Mouse (Mus musculus) adrenal gland, adult 18-20 months (tissue): Measurements from ENCODE around the gene Olfr639. TPM values are rescaled to one million over a fixed set of nuclear protein-coding genes. Genes with fewer than 3 reads are reported as not detected.
"Not testable (repeated sequence)": the region's sequence is repeated elsewhere in the genome, so short reads cannot be mapped to it uniquely, and the experiment has no call there.

Experiments used
- DNase-seq, 2 experiments: peaks; one replicate each; pipeline ENCODE4 v3.0.0; 2021 to 2022; ENCODE audit warnings: low spot score in 2 of 2
- long read RNA-seq, 2 experiments: library from polyadenylated mRNA; stranded (forward); transcript quantifications; one replicate each; pipeline ENCODE4 v2.0.0; 2021
- total RNA-seq, 2 experiments: library from RNA; stranded (reverse); gene quantifications; 1 replicate in 1 of 2; 2 replicates in 1 of 2; pipeline ENCODE4 v1.2.3; 2021

The Olfr639 gene
- under 1 TPM in 1 of 2 experiments, not detected in 1; 0.10 TPM for total RNA-seq
- long read RNA-seq, experiment 1, result 0 reads
- long read RNA-seq, experiment 2, result 0 reads

GRCm38 (mm10) chr7:104017203-104017602 lies at the start of gene Olfr639:
Gene Olfr639 (minus strand): TSS chr7:104017303.
- no peak for DNase-seq

DNA sequence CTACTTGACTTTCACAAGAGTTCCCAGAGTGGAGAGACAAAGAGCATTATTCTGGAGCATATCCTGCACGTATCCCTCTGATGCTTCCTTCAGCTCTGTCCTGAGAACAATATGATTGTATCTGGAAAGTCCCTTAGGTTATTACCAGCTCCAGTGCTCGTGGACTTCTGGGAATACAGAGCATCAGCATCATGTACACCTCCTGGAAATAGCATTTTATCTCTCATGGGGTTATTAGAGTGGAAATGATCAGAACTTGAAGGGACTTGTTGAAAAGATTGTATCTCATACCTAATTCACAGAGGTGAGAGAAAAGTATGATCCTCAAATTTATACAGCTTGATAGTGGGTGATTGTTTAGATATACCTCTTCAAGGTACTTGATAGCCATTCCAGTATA lies 44.2 kb upstream of the Olfr639 start, which contains the start of gene 4930516K23Rik:
TSS of gene 4930516K23Rik (minus strand) at position 101 of the 400 bp plus-strand sequence.
- no peak for DNase-seq

- no peak for DNase-seq
Observed at GRCm38 (mm10) chr7:104059215-104059614, 42.1 kb upstream of the Olfr639 start.

GRCm38 (mm10) chr7:104052566-104052965 lies 35.5 kb upstream of the Olfr639 start, which contains the start of gene Olfr642:
Gene Olfr642 (minus strand): TSS chr7:104052666.
- DNase-seq, result no peak

DNA sequence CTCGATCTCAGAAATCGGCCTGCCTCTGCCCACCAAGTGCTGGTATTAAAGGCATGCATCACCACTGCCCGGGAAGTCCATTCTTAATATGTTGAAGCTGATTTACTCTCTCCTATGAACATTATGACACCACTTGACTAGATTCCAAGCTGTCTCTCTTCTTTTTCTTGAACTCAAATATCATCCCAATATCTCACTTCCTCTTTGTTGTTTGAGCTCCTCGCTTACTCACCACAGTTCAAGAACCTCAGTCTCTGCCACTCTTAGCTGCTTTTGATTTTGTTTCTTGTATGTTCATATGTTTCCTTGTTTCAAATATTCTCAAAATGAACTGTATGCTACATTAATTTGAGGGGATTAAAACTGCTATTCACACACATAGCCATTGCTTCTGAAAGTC lies 33.6 kb upstream of the Olfr639 start:
- DNase-seq, result no peak

DNA sequence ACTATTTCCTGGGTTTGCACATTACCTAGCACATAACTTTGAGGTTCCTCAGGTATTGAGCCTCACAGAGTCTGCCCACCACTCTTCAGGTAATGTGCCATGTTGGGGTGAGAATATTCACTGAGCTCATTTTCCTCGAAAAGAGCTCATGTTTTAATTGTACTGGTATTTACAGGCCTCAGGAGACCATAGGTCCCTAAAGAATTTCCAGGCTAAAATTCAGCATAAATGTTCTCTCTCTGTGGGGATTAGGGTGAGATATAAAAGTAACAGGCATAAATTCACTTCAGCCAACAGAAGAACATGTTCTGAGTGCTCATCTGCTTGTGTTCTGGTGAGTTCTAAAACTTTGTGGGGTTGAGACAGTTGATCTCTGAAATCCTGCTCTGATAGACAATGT lies 18.0 kb upstream of the Olfr639 start, which contains the start of gene Olfr641:
TSS of gene Olfr641 (plus strand) at position 301 of the 400 bp plus-strand sequence.
- no peak for DNase-seq

- no peak for DNase-seq
Observed at GRCm38 (mm10) chr7:104026978-104027377, 9.9 kb upstream of the Olfr639 start.

- no peak for DNase-seq
Observed at GRCm38 (mm10) chr7:104025473-104025872, 8.4 kb upstream of the Olfr639 start, which contains the start of gene Olfr640. Gene Olfr640 (minus strand): TSS chr7:104025573.

GRCm38 (mm10) chr7:104021651-104022050 lies 4.5 kb upstream of the Olfr639 start:
- no peak for DNase-seq

DNA sequence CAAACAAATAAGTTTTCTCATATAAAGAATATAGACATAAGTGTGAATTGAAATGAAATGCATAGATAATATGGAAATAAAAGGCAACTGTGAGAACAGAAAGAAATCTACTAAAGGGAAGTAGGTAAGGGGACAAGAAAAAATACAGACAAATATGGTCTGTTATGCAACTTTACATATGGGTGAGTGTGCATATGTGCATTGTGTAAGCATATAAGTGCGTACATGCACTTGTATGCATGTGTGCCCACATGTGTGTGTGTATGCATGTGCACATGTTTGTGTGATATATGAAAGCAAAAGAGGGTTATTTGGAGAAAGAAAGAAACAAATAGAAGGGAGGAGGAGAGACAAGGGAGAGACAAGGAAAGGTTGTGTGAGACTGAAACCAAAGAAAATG lies 1.9 kb upstream of the Olfr639 start:
- DNase-seq, result no peak

- DNase-seq, result no peak
Observed at GRCm38 (mm10) chr7:103999124-103999523, 18.0 kb downstream of the Olfr639 start.

DNA sequence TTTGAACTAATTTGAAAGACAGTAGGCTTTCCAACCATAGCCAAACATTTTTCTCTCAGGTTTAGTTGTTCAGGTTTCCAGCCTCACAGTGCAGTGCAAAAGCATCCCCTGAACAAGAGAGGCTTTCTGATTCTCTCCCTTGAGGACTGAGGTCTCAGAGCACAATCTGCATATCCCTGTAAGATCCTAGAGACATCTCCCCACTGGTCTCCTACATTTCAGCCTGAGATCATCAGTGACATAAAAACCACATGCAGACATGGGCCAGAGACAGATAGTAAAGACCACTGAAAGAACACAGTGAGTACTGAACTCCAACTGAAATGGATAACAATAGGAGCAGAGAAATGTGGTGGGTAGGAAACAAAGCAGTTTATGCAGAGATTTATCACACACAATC lies 18.7 kb downstream of the Olfr639 start, which contains the start of gene Olfr638:
TSS of gene Olfr638 (plus strand) at position 301 of the 400 bp plus-strand sequence.
- DNase-seq, result no peak

DNA sequence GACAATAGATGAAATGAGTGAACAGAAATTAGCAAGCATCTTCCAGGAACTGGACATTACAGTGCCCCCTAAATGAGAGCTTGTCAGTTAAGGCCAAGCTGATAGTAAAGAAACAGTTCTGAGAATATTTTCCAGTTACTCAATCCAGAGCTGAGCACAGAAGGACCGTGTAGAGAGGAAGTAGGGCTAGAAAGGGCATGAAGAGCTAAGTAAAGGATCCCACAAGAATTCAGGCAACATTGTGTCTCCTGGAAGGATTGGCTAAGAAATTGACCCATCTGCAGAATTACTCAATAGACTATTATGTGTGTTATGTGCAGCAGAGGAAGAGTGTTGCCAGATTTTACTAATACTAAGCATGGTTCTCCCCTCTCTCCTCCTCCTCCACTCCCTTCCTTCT lies 45.3 kb downstream of the Olfr639 start:
- no peak for DNase-seq

- DNase-seq, result no peak
Observed at GRCm38 (mm10) chr7:103970852-103971251, 46.3 kb downstream of the Olfr639 start, which contains the start of gene Olfr635. Gene Olfr635 (plus strand): TSS chr7:103971152.

- DNase-seq, result not testable (repeated sequence)
Observed at GRCm38 (mm10) chr7:103966873-103967272, 50.2 kb downstream of the Olfr639 start.

Other genes with a start within 250 kb of the Olfr639 start
- gene Olfr69, start 245.7 kb downstream of the Olfr639 start, total RNA-seq, result not detected
- gene Olfr68, start 237.6 kb downstream of the Olfr639 start, total RNA-seq, result not detected
- gene Olfr67, start 225.5 kb downstream of the Olfr639 start, total RNA-seq, result not detected
- 100 to 1,000 TPM; 185 to 588 TPM for gene Hbb-bt, start 203.3 kb downstream of the Olfr639 start, total RNA-seq
- 1,000 to 10,000 TPM; 1,754 to 4,577 TPM for gene Hbb-bs, start 189.2 kb downstream of the Olfr639 start, total RNA-seq
- not detected for gene Hbb-bh2, start 176.8 kb downstream of the Olfr639 start, total RNA-seq
- gene Hbb-bh1, start 174.1 kb downstream of the Olfr639 start, total RNA-seq, result not detected
- gene Hbb-y, start 164.1 kb downstream of the Olfr639 start, total RNA-seq, result not detected
- gene Olfr66, start 131.1 kb downstream of the Olfr639 start, total RNA-seq, result not detected
- gene Olfr64, start 122.8 kb downstream of the Olfr639 start, total RNA-seq, result not detected
- not detected for gene Olfr65, start 113.8 kb downstream of the Olfr639 start, total RNA-seq
- not detected for gene Olfr631, start 88.5 kb downstream of the Olfr639 start, total RNA-seq
- not detected for gene Olfr632, start 83.0 kb downstream of the Olfr639 start, total RNA-seq
- gene Olfr633, start 72.9 kb downstream of the Olfr639 start, total RNA-seq, result not detected
- under 1 TPM in 1 of 2 experiments, not detected in 1; 0.03 TPM for gene Olfr635, start 46.2 kb downstream of the Olfr639 start, total RNA-seq
- gene Olfr638, start 18.6 kb downstream of the Olfr639 start, total RNA-seq, result not detected
- gene Olfr640, start 8.3 kb upstream of the Olfr639 start, total RNA-seq, result not detected
- gene Olfr641, start 18.1 kb upstream of the Olfr639 start, total RNA-seq, result not detected
- not detected for gene Olfr642, start 35.4 kb upstream of the Olfr639 start, total RNA-seq
- gene 4930516K23Rik, start 44.1 kb upstream of the Olfr639 start, total RNA-seq, result not detected
- gene Olfr644, start 54.6 kb upstream of the Olfr639 start, total RNA-seq, result not detected
- not detected for gene Olfr645, start 68.2 kb upstream of the Olfr639 start, total RNA-seq
- not detected for gene Olfr646, start 87.6 kb upstream of the Olfr639 start, total RNA-seq
- not detected for gene Ubqln5, start 112.5 kb upstream of the Olfr639 start, total RNA-seq
- not detected for gene Olfr643, start 120.1 kb upstream of the Olfr639 start, total RNA-seq
- not detected for gene Ubqln3, start 126.0 kb upstream of the Olfr639 start, total RNA-seq
- not detected for gene Ubqlnl, start 133.3 kb upstream of the Olfr639 start, total RNA-seq
- not detected for gene Olfm5, start 147.5 kb upstream of the Olfr639 start, total RNA-seq
- not detected for gene Olfr648, start 166.1 kb upstream of the Olfr639 start, total RNA-seq
- not detected for gene Olfr649, start 178.7 kb upstream of the Olfr639 start, total RNA-seq
- gene Trim6, start 201.5 kb upstream of the Olfr639 start, total RNA-seq, result under 1 TPM; 0.29 to 0.46 TPM
- gene Trim34a, start 227.2 kb upstream of the Olfr639 start, total RNA-seq, result 1 to 10 TPM; 4.4 to 6.1 TPM